Mouse (Mus musculus) c-Kit-positive CD71-negative TER-119-negative erythroid progenitor cells, embryonic 14.5 days (primary cell): ENCODE results near the gene Cttnbp2nl.

Experiments
- DNase-seq: peaks from one replicate; pipeline ENCODE4 v3.0.0-alpha.2; 2013; ENCODE audit warnings: low read depth

Cttnbp2nl gene

DNA sequence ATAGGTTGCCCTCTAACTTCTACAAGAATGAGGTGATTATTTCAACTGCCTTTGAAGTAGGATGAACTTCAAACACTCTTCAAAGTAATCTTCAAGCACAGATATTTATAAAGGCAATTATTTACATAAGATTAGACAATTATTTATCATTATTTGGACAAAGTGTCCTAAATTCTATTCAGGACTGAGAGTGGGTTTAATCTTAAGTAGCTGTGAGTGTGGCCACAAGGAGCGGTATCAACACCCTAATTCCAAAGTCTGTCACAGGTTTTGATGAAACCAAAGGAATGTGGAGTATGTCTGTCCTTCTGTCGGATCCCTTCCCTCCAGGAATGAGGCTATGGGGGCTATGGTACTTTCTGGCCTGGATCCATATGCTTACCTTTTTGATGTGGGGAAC is 38.0 kb downstream of the Cttnbp2nl start:
- no peak for DNase-seq

DNA sequence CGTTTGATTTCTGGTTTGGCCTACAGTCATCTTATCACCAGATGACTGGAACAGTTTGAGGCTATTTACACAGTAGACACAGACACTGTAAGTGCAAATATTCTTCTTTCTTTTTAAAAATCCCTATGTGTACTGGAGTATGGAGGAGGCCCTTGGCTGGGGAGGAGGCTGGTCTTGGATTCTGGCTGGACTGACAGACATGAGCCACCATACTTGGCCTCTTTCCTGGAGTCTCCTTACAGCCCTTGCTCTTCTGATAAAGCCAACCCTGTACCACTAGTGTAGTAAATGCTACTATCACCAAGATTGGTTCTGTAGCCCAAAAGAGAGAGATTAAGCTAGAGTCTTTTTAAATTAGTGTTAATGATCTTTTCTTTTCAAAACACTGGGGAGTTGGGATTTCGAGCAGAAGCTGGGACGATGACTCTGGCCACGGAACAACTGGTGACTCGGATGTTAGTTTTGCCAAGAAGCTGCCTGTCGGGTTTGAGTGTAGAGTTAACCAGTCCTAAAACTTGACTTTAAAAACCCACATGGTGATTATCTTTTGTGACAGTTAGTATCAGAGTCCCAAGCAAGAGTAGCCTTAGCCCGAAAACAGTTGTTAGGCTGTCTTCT is 40.1 kb downstream of the Cttnbp2nl start:
- DNase-seq, result no peak

DNA sequence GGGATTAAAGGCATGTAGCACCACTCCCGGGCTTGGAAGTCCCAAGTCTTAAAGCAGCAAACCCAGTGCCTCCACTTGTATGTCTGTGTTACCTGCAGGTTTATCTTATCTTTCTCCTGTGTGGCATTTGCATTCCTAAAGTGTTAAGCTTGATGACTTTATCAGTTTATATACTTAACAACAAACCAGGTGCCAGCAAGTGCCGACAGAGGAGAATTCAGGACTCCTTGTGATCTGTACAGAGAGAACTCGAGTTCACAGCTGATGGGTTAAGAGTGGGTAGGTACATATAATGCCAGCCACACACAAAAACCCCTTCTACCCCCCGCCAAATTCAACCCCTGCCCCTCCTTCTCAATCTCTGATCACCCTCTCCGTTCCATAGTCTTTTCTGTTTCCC is 41.1 kb downstream of the Cttnbp2nl start:
- DNase-seq, result no peak

DNA sequence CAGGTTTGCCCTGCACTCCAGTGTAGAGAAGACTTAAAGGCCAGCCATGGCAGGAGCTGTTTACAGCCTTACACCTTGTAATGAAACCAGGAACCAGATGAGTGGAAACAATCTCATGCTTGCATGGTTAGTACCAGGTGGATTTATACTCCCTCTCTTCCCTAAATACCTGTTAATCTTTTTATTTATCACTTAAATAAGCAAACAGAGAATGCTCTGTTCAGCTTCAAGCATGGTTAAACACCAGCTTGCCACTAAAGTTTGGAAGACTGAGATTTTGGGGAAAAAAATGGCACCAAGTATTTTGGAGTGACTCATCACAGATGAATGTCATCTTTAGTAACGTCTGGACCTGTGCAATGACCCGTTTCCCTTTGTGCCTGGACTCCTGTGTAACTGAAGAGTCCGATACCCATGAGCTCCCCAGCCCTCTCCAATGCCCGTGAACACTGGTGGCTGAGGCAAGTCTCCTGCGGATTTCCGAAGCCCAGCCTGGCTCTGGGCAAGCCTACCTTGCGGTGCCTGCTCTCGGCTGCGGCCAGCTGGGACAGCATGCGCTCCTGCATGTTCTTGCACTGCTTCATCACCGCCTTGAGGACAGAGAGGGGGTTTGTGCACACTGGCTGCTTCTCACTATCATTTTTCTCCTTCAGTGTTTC is 42.1 kb downstream of the Cttnbp2nl start:
- no peak for DNase-seq

- no peak for DNase-seq
Measured at GRCm38 (mm10) chr3:105008070-105008469, 44.9 kb downstream of the Cttnbp2nl start.

GRCm38 (mm10) chr3:105006101-105006500 is 46.8 kb downstream of the Cttnbp2nl start:
- DNase-seq, result no peak

GRCm38 (mm10) chr3:105005561-105006065 is 47.3 kb downstream of the Cttnbp2nl start:
- no peak for DNase-seq

GRCm38 (mm10) chr3:105005011-105005410 is 47.9 kb downstream of the Cttnbp2nl start:
- no peak for DNase-seq

DNA sequence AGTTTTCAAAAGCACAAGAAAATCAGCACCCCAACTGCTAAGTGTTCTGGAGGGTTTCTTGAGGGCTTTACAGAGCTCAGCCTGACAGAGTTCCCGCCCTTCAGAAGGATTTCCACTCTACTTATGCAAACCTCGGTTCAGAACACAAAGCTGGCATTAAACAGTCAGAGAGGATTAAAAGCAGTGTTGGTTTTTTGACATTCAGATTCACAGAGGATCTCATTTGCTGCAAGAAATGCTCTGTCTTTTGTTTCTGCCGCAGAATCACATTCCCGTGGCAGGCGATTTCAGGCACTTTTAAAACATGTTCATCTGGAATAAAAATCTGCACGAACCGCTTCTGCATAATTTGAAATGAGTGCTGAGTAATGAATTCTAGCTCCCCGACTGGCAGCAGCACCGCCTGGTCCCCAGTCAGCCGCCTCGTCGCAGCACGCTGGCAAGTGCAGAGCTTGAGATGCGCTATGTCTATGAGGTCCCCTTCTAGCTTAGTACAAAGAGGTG is 48.9 kb downstream of the Cttnbp2nl start:
- no peak for DNase-seq

DNA sequence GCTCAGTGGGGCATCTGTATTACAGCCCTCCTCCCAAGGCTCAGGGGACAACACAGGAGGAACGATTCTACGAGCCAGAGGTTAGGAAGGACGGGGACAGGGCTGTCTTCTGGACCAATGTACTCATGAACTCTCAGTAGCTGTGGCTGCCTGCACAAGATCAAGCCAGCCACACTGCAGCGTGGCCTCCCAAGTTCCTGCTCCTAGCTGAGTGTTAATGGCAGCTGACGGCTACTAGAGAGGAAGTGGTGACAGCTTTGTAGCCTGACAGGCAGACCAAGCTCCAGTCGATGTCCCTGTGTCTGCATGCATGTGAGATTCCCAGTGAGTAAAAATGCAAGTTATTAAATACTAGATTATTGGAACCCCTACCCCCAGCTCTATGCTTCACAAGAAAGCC is 51.6 kb downstream of the Cttnbp2nl start:
- no peak for DNase-seq

- no peak for DNase-seq
Measured at GRCm38 (mm10) chr3:105000561-105000960, 52.4 kb downstream of the Cttnbp2nl start.

DNA sequence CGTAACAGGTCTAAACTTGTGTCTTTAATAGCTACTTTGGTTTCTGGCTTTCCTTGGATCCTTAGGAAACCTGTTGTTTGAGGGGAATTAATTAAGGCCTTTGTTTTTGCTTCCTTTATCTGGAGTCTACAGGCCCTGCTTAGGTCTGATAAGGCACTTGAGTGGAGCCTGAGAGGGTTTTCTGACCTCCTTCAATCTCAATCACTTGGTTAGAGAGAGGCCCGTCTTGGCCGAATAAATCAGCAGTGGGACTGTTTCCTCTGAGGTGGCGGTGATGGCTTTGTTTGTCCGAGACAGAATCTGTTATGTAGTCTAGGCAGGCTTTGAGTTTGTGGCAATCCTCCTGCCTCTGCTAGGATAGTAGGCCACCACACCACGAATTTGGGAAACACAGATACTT is 55.4 kb downstream of the Cttnbp2nl start:
- DNase-seq, result no peak

DNA sequence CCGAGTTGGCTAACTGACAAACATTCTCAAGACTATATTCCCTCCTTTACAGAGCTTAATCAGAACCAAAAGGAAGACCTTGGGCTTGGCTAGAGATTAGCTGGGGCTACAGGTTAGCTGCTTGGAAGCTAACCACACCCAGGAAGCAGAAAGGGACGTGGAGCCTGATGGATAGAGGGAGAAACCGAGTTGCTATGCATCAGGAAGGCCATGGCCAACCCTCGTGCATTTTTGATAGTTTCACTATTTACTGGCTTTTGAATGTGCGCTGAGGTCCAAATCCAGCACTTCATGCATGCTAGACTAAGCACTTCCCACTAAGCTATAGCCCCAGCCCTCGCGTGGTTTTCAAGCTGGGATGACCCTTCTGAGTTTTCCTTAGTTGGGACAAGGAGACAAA is 57.2 kb downstream of the Cttnbp2nl start:
- no peak for DNase-seq

GRCm38 (mm10) chr3:104994415-104994841 is 58.5 kb downstream of the Cttnbp2nl start:
- DNase-seq, result no peak

DNA sequence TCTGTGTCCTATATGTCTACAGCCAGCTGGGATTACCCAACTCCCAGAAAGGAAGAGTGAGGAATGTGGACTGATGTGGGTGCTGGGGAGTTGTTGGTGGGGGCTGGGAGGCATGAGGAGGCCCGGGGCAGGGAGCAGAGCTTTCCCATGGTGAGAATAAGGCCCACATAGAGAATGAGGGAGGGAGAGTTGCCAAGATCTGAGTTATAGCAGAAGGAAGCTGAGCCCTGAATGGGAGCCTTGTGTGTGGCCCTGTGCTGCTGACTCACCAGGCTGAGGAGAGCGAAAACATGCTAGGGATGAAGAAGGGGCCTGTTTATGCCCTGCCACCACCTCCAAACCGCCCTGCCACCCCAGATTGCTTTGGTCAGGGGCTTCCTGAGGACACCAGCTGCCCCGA is 59.1 kb downstream of the Cttnbp2nl start:
- DNase-seq, result no peak

GRCm38 (mm10) chr3:104992709-104993388 is 60.1 kb downstream of the Cttnbp2nl start:
- peak; percentile 79 for DNase-seq

DNA sequence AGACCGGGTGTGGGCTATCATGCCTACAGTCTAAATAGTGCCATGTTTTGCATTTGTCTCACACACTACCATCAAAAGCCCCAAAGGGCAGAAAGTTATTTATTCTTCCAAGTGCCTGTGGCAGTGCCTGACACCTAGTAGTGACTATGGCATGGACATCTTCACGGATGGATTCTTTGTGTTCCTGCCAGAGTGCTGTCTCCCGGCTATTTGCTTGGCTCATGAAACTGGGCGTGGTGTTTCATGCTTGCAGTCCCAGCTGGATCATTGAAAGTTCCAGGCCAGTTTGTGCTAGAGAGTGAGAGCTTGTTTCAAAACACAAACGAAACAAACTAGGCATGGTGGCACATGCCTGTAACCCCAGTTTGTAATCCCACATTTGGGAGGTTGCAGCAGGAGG is 61.2 kb downstream of the Cttnbp2nl start:
- no peak for DNase-seq

GRCm38 (mm10) chr3:104987884-104988283 is 65.1 kb downstream of the Cttnbp2nl start:
- DNase-seq, result no peak

DNA sequence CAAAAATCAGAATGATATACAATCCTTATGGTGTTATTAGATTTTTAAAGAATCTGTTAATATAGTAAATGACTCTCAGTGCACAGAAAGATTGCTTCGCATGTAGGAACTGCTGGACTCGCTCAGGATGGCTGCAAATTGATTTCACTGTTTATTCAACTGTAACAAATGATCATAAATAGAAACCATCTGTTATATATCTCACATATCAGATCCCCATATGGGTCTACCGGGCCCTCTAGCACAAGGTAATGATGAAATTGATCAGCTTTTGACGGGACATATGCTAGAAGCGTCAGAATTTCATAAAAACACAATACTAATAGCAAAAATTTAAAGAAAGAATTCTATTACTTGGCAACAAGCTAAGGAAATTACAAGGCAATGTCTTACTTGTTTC is 73.2 kb downstream of the Cttnbp2nl start:
- DNase-seq, result no peak

DNA sequence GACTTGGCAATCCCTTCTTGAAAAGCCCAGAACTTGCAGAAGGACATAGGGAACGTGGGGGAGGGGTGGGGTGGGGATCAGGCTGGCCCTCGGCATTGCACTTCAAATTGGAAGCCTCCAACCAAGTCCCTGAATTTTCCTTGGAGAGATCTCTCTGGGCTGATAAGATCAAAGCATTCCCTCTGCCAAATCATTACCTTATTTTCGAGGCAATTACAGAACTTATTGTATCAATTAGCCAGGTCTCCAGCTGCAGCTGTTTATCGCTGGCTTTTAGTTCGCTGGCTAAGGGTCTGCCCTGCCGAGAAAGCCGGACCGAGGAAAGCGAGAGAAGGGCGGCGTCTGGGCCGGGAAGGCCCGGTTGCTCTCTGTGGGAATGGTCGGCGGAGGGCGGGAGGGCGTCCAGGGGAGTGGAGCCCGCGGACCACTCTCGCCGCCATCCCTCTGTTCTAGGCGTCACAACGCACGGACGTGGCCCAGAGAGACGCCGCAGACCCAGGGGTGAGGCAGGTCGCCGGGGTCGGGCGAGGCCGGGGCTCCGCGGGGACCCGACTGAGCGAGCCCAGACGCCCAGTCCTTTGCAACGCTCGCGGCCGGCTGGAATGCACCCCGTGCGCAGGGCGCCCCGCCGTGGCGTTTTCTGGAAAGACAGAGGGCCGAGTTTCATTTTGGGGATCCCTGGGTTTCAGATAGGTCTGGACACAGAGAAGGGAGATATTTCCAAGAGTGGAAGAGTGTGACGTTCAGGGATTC is 85.2 kb downstream of the Cttnbp2nl start:
- DNase-seq, result peak; percentile 66

DNA sequence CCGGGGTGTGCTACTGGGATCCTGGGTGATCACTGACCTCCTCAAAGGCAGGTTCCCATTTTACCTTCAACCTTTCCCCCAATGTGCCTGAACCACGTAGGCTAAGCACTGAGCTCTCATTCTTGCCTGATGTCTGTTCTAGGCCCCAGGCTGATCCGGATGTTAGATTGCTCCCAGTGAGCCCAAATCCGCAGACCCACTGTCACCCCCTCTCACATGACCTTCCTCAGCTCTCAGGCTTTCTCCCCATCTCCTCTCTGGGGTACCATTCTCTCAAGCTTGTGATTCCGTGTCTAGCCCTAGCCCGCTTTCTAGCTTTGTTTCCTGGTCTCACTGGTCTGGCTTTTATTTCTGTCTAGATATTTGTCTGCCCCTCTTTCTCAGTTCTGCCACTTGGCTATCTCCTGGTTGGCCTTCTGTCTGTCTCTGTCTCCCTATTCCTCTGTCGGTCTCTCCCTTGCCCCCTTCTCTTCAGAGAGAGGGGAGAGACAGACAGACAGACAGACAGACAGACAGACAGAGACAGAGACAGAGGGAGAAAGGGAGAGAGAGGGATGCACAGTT is 86.9 kb downstream of the Cttnbp2nl start:
- DNase-seq, result no peak
